Mouse (Mus musculus) small intestine, adult 2 months (tissue): Measurements from ENCODE around the gene Cnot6. TPM values are rescaled to one million over a fixed set of nuclear protein-coding genes. Genes with fewer than 3 reads are reported as not detected.

Source experiments
- H3K27ac ChIP-seq: fragments of 200-500 bp; 2 replicates; pipeline ENCODE4 v1.5.1; 2012; ENCODE audit warnings: low read depth, low read length, control low read depth, inconsistent platforms; ENCODE audit not compliant: insufficient read depth
- H3K27me3 ChIP-seq: fragments of 200-500 bp; 2 replicates; pipeline ENCODE4 v1.6.1; 2012; ENCODE audit warnings: mild to moderate bottlenecking, moderate library complexity, low read length, inconsistent platforms; ENCODE audit not compliant: control insufficient read depth, insufficient read depth
- H3K36me3 ChIP-seq: fragments of 200-500 bp; 2 replicates; pipeline ENCODE4 v1.6.1; 2012; ENCODE audit warnings: mild to moderate bottlenecking, low read length, control low read depth, inconsistent platforms; ENCODE audit not compliant: control insufficient read depth, insufficient read depth
- H3K4me1 ChIP-seq: fragments of 200-500 bp; 2 replicates; pipeline ENCODE4 v1.6.1; 2012; ENCODE audit warnings: low read length, inconsistent platforms, mixed read lengths; ENCODE audit not compliant: control insufficient read depth, insufficient read depth, insufficient read length
- H3K4me3 ChIP-seq: fragments of 200-500 bp; 2 replicates; pipeline ENCODE4 v1.5.1; 2012; ENCODE audit warnings: low read depth, mild to moderate bottlenecking, control low read depth, inconsistent platforms, low read length, moderate library complexity
- CTCF ChIP-seq: fragments of 200-500 bp; IDR thresholded peaks from 2 replicates; pipeline ENCODE4 v1.5.1; 2012; ENCODE audit warnings: low read depth, mild to moderate bottlenecking, control low read depth, inconsistent platforms, low read length, moderate library complexity, mixed read lengths; ENCODE audit not compliant: insufficient replicate concordance, insufficient read length; ENCODE audit errors: extremely low read depth
- POLR2A ChIP-seq: fragments of 200-500 bp; IDR thresholded peaks from 2 replicates; pipeline ENCODE4 v1.6.1; 2012; ENCODE audit warnings: low read depth, mild to moderate bottlenecking, control low read depth, inconsistent platforms, low read length, moderate library complexity
- WGBS: fragments of 180-500 bp; shearing (Covaris S2); methylation state at CpG from one replicate; pipeline ENCODE4 v1.1.7; 2018; 5-methylcytosine and 5-hydroxymethylcytosine counted together
- polyA plus RNA-seq: library from polyadenylated mRNA; depleted of rRNA; stranded (reverse); fragments of >200 nt; gene quantifications from 2 replicates; pipeline ENCODE4 v1.2.3, GENCODE M21; 2012

Cnot6 gene
- polyA plus RNA-seq, 1 experiment, result 5.1 TPM

GRCm38 (mm10) chr11:49726800-49727199 is 14.3 kb upstream of the Cnot6 start:
- no peaks in the 10 kb centered on the region for H3K4me1 ChIP-seq
- 58% methylated on average over 8 of the region's 8 CpGs for WGBS
- H3K27me3 ChIP-seq, result no peaks in the 10 kb centered on the region
- H3K4me3 ChIP-seq, result no peak overlapping the region
- TF ChIP-seq CTCF (no peak), POLR2A (no peak)
- no peaks in the 10 kb centered on the region for H3K36me3 ChIP-seq
- H3K27ac ChIP-seq, result no peak overlapping the region

- H3K27ac ChIP-seq, result no peak overlapping the region
- 71% methylated on average over 2 of the region's 2 CpGs for WGBS
These were observed 12.2 kb upstream of the Cnot6 start for GRCm38 (mm10) chr11:49724676-49725075.

GRCm38 (mm10) chr11:49723281-49723680 is 10.8 kb upstream of the Cnot6 start:
- H3K36me3 ChIP-seq, result no peaks in the 10 kb centered on the region
- no peaks in the 10 kb centered on the region for H3K4me1 ChIP-seq
- WGBS, result 76% methylated on average over 2 of the region's 2 CpGs
- no peak overlapping the region for H3K4me3 ChIP-seq
- H3K27ac ChIP-seq, result no peak overlapping the region
- no peaks in the 10 kb centered on the region for H3K27me3 ChIP-seq
- TF ChIP-seq POLR2A (no peak), CTCF (no peak)

More at GRCm38 (mm10) chr11:49724676-49725075, 12.2 kb upstream of the Cnot6 start:
- H3K36me3 ChIP-seq, result no peaks in the 10 kb centered on the region
- H3K4me3 ChIP-seq, result no peak overlapping the region
- no peaks in the 10 kb centered on the region for H3K27me3 ChIP-seq
- H3K4me1 ChIP-seq, result no peaks in the 10 kb centered on the region
- no peak for TF ChIP-seq CTCF
- no peak for TF ChIP-seq POLR2A

GRCm38 (mm10) chr11:49722692-49723091 is 10.2 kb upstream of the Cnot6 start:
- H3K36me3 ChIP-seq, result no peaks in the 10 kb centered on the region
- no peak for TF ChIP-seq POLR2A
- H3K27ac ChIP-seq, result no peak overlapping the region
- H3K4me1 ChIP-seq, result no peaks in the 10 kb centered on the region
- 76% methylated on average over 6 of the region's 6 CpGs for WGBS
- no peak overlapping the region for H3K4me3 ChIP-seq
- no peaks in the 10 kb centered on the region for H3K27me3 ChIP-seq

- H3K36me3 ChIP-seq, result no peaks in the 10 kb centered on the region
- H3K27ac ChIP-seq, result no peak overlapping the region
- no peak overlapping the region for H3K4me3 ChIP-seq
- 89% methylated on average over 1 of the region's 1 CpGs for WGBS
- no peaks in the 10 kb centered on the region for H3K4me1 ChIP-seq
- no peaks in the 10 kb centered on the region for H3K27me3 ChIP-seq
- TF ChIP-seq POLR2A (no peak), CTCF (no peak)
These were observed 8.8 kb upstream of the Cnot6 start for GRCm38 (mm10) chr11:49721358-49721757.

- Histone ChIP-seq H3K27me3 (no peaks in the 10 kb centered on the region), H3K27ac (no peak overlapping the region), H3K4me3 (no peak overlapping the region), H3K4me1 (no peaks in the 10 kb centered on the region), H3K36me3 (no peaks in the 10 kb centered on the region)
- TF ChIP-seq CTCF (no peak), POLR2A (no peak)
- WGBS, result 75% methylated on average over 8 of the region's 8 CpGs
These were observed 7.1 kb upstream of the Cnot6 start for GRCm38 (mm10) chr11:49719466-49720151.

GRCm38 (mm10) chr11:49713336-49714334 is 1.1 kb upstream of the Cnot6 start:
- Histone ChIP-seq H3K27ac (peak overlapping the region; percentile 55), H3K27me3 (no peaks in the 10 kb centered on the region), H3K4me3 (peak overlapping the region; percentile 29), H3K36me3 (no peaks in the 10 kb centered on the region), H3K4me1 (peaks cover 6% of the 10 kb centered on the region; the same call in 1 of the 2 replicates)
- TF ChIP-seq POLR2A (no peak), CTCF (no peak)
- 23% methylated on average over 20 of the region's 20 CpGs for WGBS
